Mouse (Mus musculus) erythroblast, adult 5-6 weeks (primary cell): ENCODE results near the gene Slc43a1. TPM values are rescaled to one million over a fixed set of nuclear protein-coding genes. Genes with fewer than 3 reads are reported as not detected.

Experiments used
- ATAC-seq: replicated peaks from 2 replicates; pipeline ENCODE4 v1.8.0; 2016; ENCODE audit warnings: moderate number of reproducible peaks, mild to moderate bottlenecking, moderate TSS enrichment, inconsistent platforms; ENCODE audit not compliant: poor library complexity, low FRiP score, severe bottlenecking
- total RNA-seq, 2 experiments: library from RNA; stranded (forward) in 1 of 2; stranded (reverse) in 1 of 2; fragments of 150-400 nt in 1 of 2; fragments of 200-764, 138-1000 nt in 1 of 2; gene quantifications; 2 replicates each; pipeline versions ENCODE4 v1.2.3 to v1.2.4; 2015 to 2017; ENCODE audit warnings: low replicate concordance in 2 of 2

Slc43a1 gene
- total RNA-seq, 2 experiments from 2014 or later: 701 to 756 TPM

GRCm38 (mm10) chr2:84826488-84827282 lies 12.0 kb upstream of the Slc43a1 start, which contains the start of gene Timm10:
Gene Timm10 (plus strand): TSS chr2:84826997.
- ATAC-seq: peak; percentile 82

GRCm38 (mm10) chr2:84827283-84827920 lies 11.2 kb upstream of the Slc43a1 start:
- peak; percentile 78 for ATAC-seq

- ATAC-seq: peak; percentile 59
These were observed 6.8 kb upstream of the Slc43a1 start for GRCm38 (mm10) chr2:84831666-84832391.

GRCm38 (mm10) chr2:84837107-84837506 lies 1.5 kb upstream of the Slc43a1 start:
- ATAC-seq: no peak

- ATAC-seq: no peak
These were observed 645 bp upstream of the Slc43a1 start for GRCm38 (mm10) chr2:84837817-84838592.

- ATAC-seq: peak; percentile 62
These were observed 637 bp downstream of the Slc43a1 start for GRCm38 (mm10) chr2:84838993-84839980.

- ATAC-seq: peak; percentile 48
These were observed 1.5 kb downstream of the Slc43a1 start for GRCm38 (mm10) chr2:84840016-84840747.

GRCm38 (mm10) chr2:84840748-84841563 lies 2.3 kb downstream of the Slc43a1 start:
- peak; percentile 9 for ATAC-seq

- ATAC-seq: peak; percentile 74
These were observed 3.3 kb downstream of the Slc43a1 start for GRCm38 (mm10) chr2:84841905-84842304.

- ATAC-seq: no peak
These were observed 5.0 kb downstream of the Slc43a1 start for GRCm38 (mm10) chr2:84843654-84844053.

- ATAC-seq: no peak
These were observed 6.6 kb downstream of the Slc43a1 start for GRCm38 (mm10) chr2:84845226-84845625.

- no peak for ATAC-seq
These were observed 11.9 kb downstream of the Slc43a1 start for GRCm38 (mm10) chr2:84850407-84851129.

GRCm38 (mm10) chr2:84851130-84852040 lies 12.7 kb downstream of the Slc43a1 start:
- ATAC-seq: no peak

GRCm38 (mm10) chr2:84855732-84856131 lies 17.1 kb downstream of the Slc43a1 start:
- peak; percentile 68 for ATAC-seq

- ATAC-seq: no peak
These were observed 19.9 kb downstream of the Slc43a1 start for GRCm38 (mm10) chr2:84858551-84858950.
